10 mouse cellular contexts compared by ENCODE assay signal in genomic region chr17:46595336-46595735, GRCm38 (mm10). TPM values are rescaled to one million over a fixed set of nuclear protein-coding genes. Genes with fewer than 3 reads are reported as not detected.
A peak's percentile ranks its signal among the peaks of the same experiment; 100 is the strongest.
DNase-seq lines count a peak whose midpoint lies in the region; ATAC-seq and TF ChIP-seq lines count a peak whose summit lies in the region.
"Had no signal": no experiment of that assay in that cellular context is flagged by ENCODE, and none has a peak within 500 bp of the region (broad histone marks: within the 10 kb centered on the region; RNA-seq: fewer than 3 reads in every experiment).

No protein-coding gene starts in this region.

- WGBS in hindbrain, embryonic 12.5 days: 80% methylated on average over 6 of the region's 6 CpGs
- WGBS in hindbrain, embryonic 11.5 days: 77% methylated on average over 6 of the region's 6 CpGs
- WGBS in neural tube, embryonic 13.5 days: 85% methylated on average over 6 of the region's 6 CpGs
- 80% methylated on average over 6 of the region's 6 CpGs for WGBS in neural tube, embryonic 15.5 days
- WGBS in intestine, embryonic 16.5 days: 81% methylated on average over 6 of the region's 6 CpGs
- 76% methylated on average over 6 of the region's 6 CpGs for WGBS in stomach, postnatal 0 days

- no peak overlapping the region for H3K4me3 ChIP-seq in hindbrain, embryonic 12.5 days
- no peak overlapping the region for H3K4me3 ChIP-seq in hindbrain, embryonic 11.5 days (ENCODE audit: low read depth, low read length)
- H3K4me3 ChIP-seq in neural tube, embryonic 13.5 days: no peak overlapping the region
- no peak overlapping the region for H3K4me3 ChIP-seq in neural tube, embryonic 15.5 days (replicated peaks)
- no peak overlapping the region for H3K4me3 ChIP-seq in intestine, embryonic 16.5 days (ENCODE audit: low read length)
- no peak overlapping the region for H3K4me3 ChIP-seq in stomach, postnatal 0 days (ENCODE audit: low read depth, low read length)

- no peak for ATAC-seq in hindbrain, embryonic 12.5 days (ENCODE audit: low FRiP score)
- no peak for ATAC-seq in hindbrain, embryonic 11.5 days (ENCODE audit: low FRiP score)
- no peak for ATAC-seq in neural tube, embryonic 13.5 days (ENCODE audit: low read depth)
- ATAC-seq in neural tube, embryonic 15.5 days (ENCODE audit: low FRiP score): no peak
- no peak for ATAC-seq in intestine, embryonic 16.5 days
- no peak for ATAC-seq in stomach, postnatal 0 days (ENCODE audit: low FRiP score, low TSS enrichment)
- ATAC-seq: activated CD4-positive, CD25-positive, alpha-beta regulatory T cell, adult 4 months had no signal

- peaks cover 18% of the 10 kb centered on the region for H3K4me1 ChIP-seq in hindbrain, embryonic 12.5 days
- H3K4me1 ChIP-seq in hindbrain, embryonic 11.5 days (replicated peaks; ENCODE audit: control insufficient read depth, insufficient read depth, low read length): no peaks in the 10 kb centered on the region; the same call in 1 of the 2 replicates
- peaks cover 24% of the 10 kb centered on the region for H3K4me1 ChIP-seq in neural tube, embryonic 13.5 days (replicated peaks)
- peaks cover 19% of the 10 kb centered on the region for H3K4me1 ChIP-seq in neural tube, embryonic 15.5 days
- H3K4me1 ChIP-seq in intestine, embryonic 16.5 days (ENCODE audit: control insufficient read depth, insufficient read depth, low read length): peaks cover 19% of the 10 kb centered on the region; the same call in 1 of the 2 replicates
- peaks cover 5% of the 10 kb centered on the region; the same call in 1 of the 2 replicates for H3K4me1 ChIP-seq in stomach, postnatal 0 days (replicated peaks; ENCODE audit: control insufficient read depth, insufficient read depth)

- no peak for TF ChIP-seq EP300 in stomach, postnatal 0 days (optimal IDR thresholded peaks at IDR 0.05)

- no peak overlapping the region for H3K9ac ChIP-seq in hindbrain, embryonic 12.5 days
- H3K9ac ChIP-seq in hindbrain, embryonic 11.5 days (ENCODE audit: low read depth, low read length): no peak overlapping the region
- no peak overlapping the region for H3K9ac ChIP-seq in neural tube, embryonic 13.5 days
- no peak overlapping the region for H3K9ac ChIP-seq in neural tube, embryonic 15.5 days (replicated peaks)
- 0 out of 2 replicates have a peak overlapping the region, but pooled peaks have one; percentile 10 for H3K9ac ChIP-seq in intestine, embryonic 16.5 days (ENCODE audit: low read depth, low read length)
- 0 out of 2 replicates have a peak overlapping the region, but pooled peaks have one; percentile 18 for H3K9ac ChIP-seq in stomach, postnatal 0 days (ENCODE audit: low read length)

- H3K27ac ChIP-seq in hindbrain, embryonic 12.5 days: peak overlapping the region; percentile 62; the same call in 1 of the 2 replicates
- no peak overlapping the region for H3K27ac ChIP-seq in hindbrain, embryonic 11.5 days (ENCODE audit: low read depth, low read length)
- peak overlapping the region; percentile 55; the same call in 1 of the 2 replicates for H3K27ac ChIP-seq in neural tube, embryonic 13.5 days (replicated peaks)
- H3K27ac ChIP-seq in neural tube, embryonic 15.5 days (replicated peaks): no peak overlapping the region; the same call in 1 of the 2 replicates
- 0 out of 2 replicates have a peak overlapping the region, but pooled peaks have one; percentile 65 for H3K27ac ChIP-seq in intestine, embryonic 16.5 days (ENCODE audit: low read length)
- H3K27ac ChIP-seq in stomach, postnatal 0 days (replicated peaks): 0 out of 2 replicates have a peak overlapping the region, but pooled peaks have one; percentile 58

- no peaks in the 10 kb centered on the region for H3K9me3 ChIP-seq in hindbrain, embryonic 12.5 days (replicated peaks)
- no peaks in the 10 kb centered on the region for H3K9me3 ChIP-seq in hindbrain, embryonic 11.5 days (ENCODE audit: control insufficient read depth, low read length)
- no peaks in the 10 kb centered on the region for H3K9me3 ChIP-seq in neural tube, embryonic 13.5 days
- no peaks in the 10 kb centered on the region for H3K9me3 ChIP-seq in neural tube, embryonic 15.5 days (replicated peaks)
- H3K9me3 ChIP-seq in intestine, embryonic 16.5 days (ENCODE audit: control insufficient read depth, low read length): no peaks in the 10 kb centered on the region
- H3K9me3 ChIP-seq in stomach, postnatal 0 days (ENCODE audit: control insufficient read depth, low read length): no peaks in the 10 kb centered on the region

- no peak for TF ChIP-seq CTCF in stomach, postnatal 0 days (IDR thresholded peaks at IDR 0.05; ENCODE audit: low read depth)

- peaks cover 14% of the 10 kb centered on the region for H3K36me3 ChIP-seq in hindbrain, embryonic 12.5 days
- no peaks in the 10 kb centered on the region; the same call in 1 of the 2 replicates for H3K36me3 ChIP-seq in hindbrain, embryonic 11.5 days (ENCODE audit: control insufficient read depth, insufficient read depth, low read length)
- H3K36me3 ChIP-seq in neural tube, embryonic 13.5 days: peaks cover 15% of the 10 kb centered on the region
- peaks cover 3% of the 10 kb centered on the region for H3K36me3 ChIP-seq in neural tube, embryonic 15.5 days
- peaks cover 3% of the 10 kb centered on the region; the same call in 1 of the 2 replicates for H3K36me3 ChIP-seq in intestine, embryonic 16.5 days (ENCODE audit: control insufficient read depth, insufficient read depth, low read length)
- H3K36me3 ChIP-seq in stomach, postnatal 0 days (ENCODE audit: control insufficient read depth, insufficient read depth, low read length): no peaks in the 10 kb centered on the region

- DNase-seq in hindbrain, embryonic 11.5 days (ENCODE audit: low spot score): no peak
- no peak for DNase-seq in stomach, postnatal 0 days (ENCODE audit: low spot score)
- DNase-seq in ovary, postnatal 14 days (ENCODE audit: low spot score): no peak
- no peak for DNase-seq in urinary bladder, adult 2 months (ENCODE audit: low spot score)
- DNase-seq: right cerebral cortex, postnatal 14 days had no signal

- H3K4me2 ChIP-seq in hindbrain, embryonic 12.5 days (replicated peaks): no peak overlapping the region
- no peak overlapping the region for H3K4me2 ChIP-seq in hindbrain, embryonic 11.5 days (replicated peaks; ENCODE audit: low read depth, low read length)
- no peak overlapping the region for H3K4me2 ChIP-seq in neural tube, embryonic 13.5 days
- no peak overlapping the region for H3K4me2 ChIP-seq in neural tube, embryonic 15.5 days
- H3K4me2 ChIP-seq in intestine, embryonic 16.5 days (ENCODE audit: low read depth, low read length): no peak overlapping the region
- H3K4me2 ChIP-seq in stomach, postnatal 0 days (replicated peaks; ENCODE audit: low read depth): no peak overlapping the region

- no peaks in the 10 kb centered on the region for H3K27me3 ChIP-seq in hindbrain, embryonic 12.5 days
- no peaks in the 10 kb centered on the region for H3K27me3 ChIP-seq in hindbrain, embryonic 11.5 days (ENCODE audit: control insufficient read depth, insufficient read depth, low read length)
- no peaks in the 10 kb centered on the region for H3K27me3 ChIP-seq in neural tube, embryonic 13.5 days
- no peaks in the 10 kb centered on the region for H3K27me3 ChIP-seq in neural tube, embryonic 15.5 days (replicated peaks)
- no peaks in the 10 kb centered on the region for H3K27me3 ChIP-seq in intestine, embryonic 16.5 days (replicated peaks; ENCODE audit: control insufficient read depth, insufficient read depth, low read length)
- no peaks in the 10 kb centered on the region for H3K27me3 ChIP-seq in stomach, postnatal 0 days (ENCODE audit: control insufficient read depth, insufficient read depth, low read length)

RNA-seq across cellular contexts. Expression of gene Ptk7, which starts 34.0 kb away (rescaled TPM):
- polyA plus RNA-seq in hindbrain, embryonic 12.5 days (2016; fragmentation: Nextera tagmentation; extraction: Ambion mirVana): 80.9 and 81.9 TPM in 2 replicates
- 16.0 and 21.5 TPM in 2 replicates for polyA plus RNA-seq in hindbrain, embryonic 11.5 days (2014; fragmentation: Nextera tagmentation; extraction: Ambion mirVana)
- polyA plus RNA-seq in neural tube, embryonic 13.5 days (2015; fragmentation: Nextera tagmentation; extraction: Ambion mirVana): 38.7 and 41.3 TPM in 2 replicates
- 29.3 and 41.7 TPM in 2 replicates for polyA plus RNA-seq in neural tube, embryonic 15.5 days (2015; fragmentation: Nextera tagmentation; extraction: Ambion mirVana)
- polyA plus RNA-seq in intestine, embryonic 16.5 days (2015; fragmentation: Nextera tagmentation; extraction: Ambion mirVana): 53.2 and 54.4 TPM in 2 replicates
- polyA plus RNA-seq in stomach, postnatal 0 days (2015; fragmentation: Nextera tagmentation; extraction: Ambion mirVana): 29.4 and 32.1 TPM in 2 replicates
- 14.9 and 21.1 TPM in 2 replicates for polyA plus RNA-seq in urinary bladder, adult 2 months (2012; rRNA removed)

RNA-seq across cellular contexts. Expression of gene Srf, which starts 39.4 kb away (rescaled TPM):
- polyA plus RNA-seq in hindbrain, embryonic 12.5 days (2016; fragmentation: Nextera tagmentation; extraction: Ambion mirVana): 5.9 and 8.1 TPM in 2 replicates
- 5.1 and 8.2 TPM in 2 replicates for polyA plus RNA-seq in hindbrain, embryonic 11.5 days (2014; fragmentation: Nextera tagmentation; extraction: Ambion mirVana)
- polyA plus RNA-seq in neural tube, embryonic 13.5 days (2015; fragmentation: Nextera tagmentation; extraction: Ambion mirVana): 4.7 and 5.4 TPM in 2 replicates
- polyA plus RNA-seq in neural tube, embryonic 15.5 days (2015; fragmentation: Nextera tagmentation; extraction: Ambion mirVana): 2.5 and 6.4 TPM in 2 replicates
- polyA plus RNA-seq in intestine, embryonic 16.5 days (2015; fragmentation: Nextera tagmentation; extraction: Ambion mirVana): 4.9 and 5.9 TPM in 2 replicates
- polyA plus RNA-seq in stomach, postnatal 0 days (2015; fragmentation: Nextera tagmentation; extraction: Ambion mirVana): 3.7 and 4.3 TPM in 2 replicates
- 122 and 145 TPM in 2 replicates for polyA plus RNA-seq in urinary bladder, adult 2 months (2012; rRNA removed)

RNA-seq across cellular contexts. Expression of gene Cul9, which starts 49.1 kb away (rescaled TPM):
- 14.1 and 14.9 TPM in 2 replicates for polyA plus RNA-seq in hindbrain, embryonic 12.5 days (2016; fragmentation: Nextera tagmentation; extraction: Ambion mirVana)
- 4.7 and 4.8 TPM in 2 replicates for polyA plus RNA-seq in hindbrain, embryonic 11.5 days (2014; fragmentation: Nextera tagmentation; extraction: Ambion mirVana)
- 16.4 and 17.0 TPM in 2 replicates for polyA plus RNA-seq in neural tube, embryonic 13.5 days (2015; fragmentation: Nextera tagmentation; extraction: Ambion mirVana)
- polyA plus RNA-seq in neural tube, embryonic 15.5 days (2015; fragmentation: Nextera tagmentation; extraction: Ambion mirVana): 17.3 and 22.6 TPM in 2 replicates
- 2.8 and 3.0 TPM in 2 replicates for polyA plus RNA-seq in intestine, embryonic 16.5 days (2015; fragmentation: Nextera tagmentation; extraction: Ambion mirVana)
- 1.9 and 2.6 TPM in 2 replicates for polyA plus RNA-seq in stomach, postnatal 0 days (2015; fragmentation: Nextera tagmentation; extraction: Ambion mirVana)
- polyA plus RNA-seq in urinary bladder, adult 2 months (2012; rRNA removed): 22.9 and 29.3 TPM in 2 replicates

RNA-seq across cellular contexts. Expression of gene Klc4, which starts 50.5 kb away (rescaled TPM):
- polyA plus RNA-seq in hindbrain, embryonic 12.5 days (2016; fragmentation: Nextera tagmentation; extraction: Ambion mirVana): 37.8 and 40.0 TPM in 2 replicates
- 22.7 and 29.8 TPM in 2 replicates for polyA plus RNA-seq in hindbrain, embryonic 11.5 days (2014; fragmentation: Nextera tagmentation; extraction: Ambion mirVana)
- 41.8 and 45.3 TPM in 2 replicates for polyA plus RNA-seq in neural tube, embryonic 13.5 days (2015; fragmentation: Nextera tagmentation; extraction: Ambion mirVana)
- 31.8 and 32.3 TPM in 2 replicates for polyA plus RNA-seq in neural tube, embryonic 15.5 days (2015; fragmentation: Nextera tagmentation; extraction: Ambion mirVana)
- polyA plus RNA-seq in intestine, embryonic 16.5 days (2015; fragmentation: Nextera tagmentation; extraction: Ambion mirVana): 93.7 and 104 TPM in 2 replicates
- polyA plus RNA-seq in stomach, postnatal 0 days (2015; fragmentation: Nextera tagmentation; extraction: Ambion mirVana): 34.5 and 34.8 TPM in 2 replicates
- 16.5 and 21.6 TPM in 2 replicates for polyA plus RNA-seq in urinary bladder, adult 2 months (2012; rRNA removed)

RNA-seq across cellular contexts. Expression of gene Mrpl2, which starts 50.7 kb away (rescaled TPM):
- polyA plus RNA-seq in hindbrain, embryonic 12.5 days (2016; fragmentation: Nextera tagmentation; extraction: Ambion mirVana): 79.7 and 88.2 TPM in 2 replicates
- polyA plus RNA-seq in hindbrain, embryonic 11.5 days (2014; fragmentation: Nextera tagmentation; extraction: Ambion mirVana): 94.8 and 95.2 TPM in 2 replicates
- 63.2 and 70.1 TPM in 2 replicates for polyA plus RNA-seq in neural tube, embryonic 13.5 days (2015; fragmentation: Nextera tagmentation; extraction: Ambion mirVana)
- 64.9 and 80.5 TPM in 2 replicates for polyA plus RNA-seq in neural tube, embryonic 15.5 days (2015; fragmentation: Nextera tagmentation; extraction: Ambion mirVana)
- 164 and 170 TPM in 2 replicates for polyA plus RNA-seq in intestine, embryonic 16.5 days (2015; fragmentation: Nextera tagmentation; extraction: Ambion mirVana)
- 96.4 and 98.8 TPM in 2 replicates for polyA plus RNA-seq in stomach, postnatal 0 days (2015; fragmentation: Nextera tagmentation; extraction: Ambion mirVana)
- polyA plus RNA-seq in urinary bladder, adult 2 months (2012; rRNA removed): 49.8 and 54.6 TPM in 2 replicates

Comparison
In these comparisons a context has a peak if more than half of its experiments do, and no peak if none do; other contexts are left out.
1. H3K27ac ChIP-seq: peak in hindbrain, embryonic 12.5 days (single experiment), neural tube, embryonic 13.5 days (single experiment), intestine, embryonic 16.5 days (single experiment) and stomach, postnatal 0 days (single experiment); none in hindbrain, embryonic 11.5 days (single experiment) and neural tube, embryonic 15.5 days (single experiment).
2. H3K9ac ChIP-seq: peak in intestine, embryonic 16.5 days (single experiment) and stomach, postnatal 0 days (single experiment); none in hindbrain, embryonic 12.5 days (single experiment), hindbrain, embryonic 11.5 days (single experiment), neural tube, embryonic 13.5 days (single experiment) and neural tube, embryonic 15.5 days (single experiment).
3. RNA of gene Srf, which starts 39.4 kb away (polyA plus RNA-seq): 122 to 145 TPM in urinary bladder, adult 2 months; 5.1 to 8.2 TPM in hindbrain, embryonic 11.5 days, 4.9 to 5.9 TPM in intestine, embryonic 16.5 days, 5.9 to 8.1 TPM in hindbrain, embryonic 12.5 days, 4.7 to 5.4 TPM in neural tube, embryonic 13.5 days, 3.7 to 4.3 TPM in stomach, postnatal 0 days and 2.5 to 6.4 TPM in neural tube, embryonic 15.5 days; every median in the first group is over 10 times any median in the second.